Mouse (Mus musculus): ENCODE data around the gene Klc1.

Klc1 gene

DNA sequence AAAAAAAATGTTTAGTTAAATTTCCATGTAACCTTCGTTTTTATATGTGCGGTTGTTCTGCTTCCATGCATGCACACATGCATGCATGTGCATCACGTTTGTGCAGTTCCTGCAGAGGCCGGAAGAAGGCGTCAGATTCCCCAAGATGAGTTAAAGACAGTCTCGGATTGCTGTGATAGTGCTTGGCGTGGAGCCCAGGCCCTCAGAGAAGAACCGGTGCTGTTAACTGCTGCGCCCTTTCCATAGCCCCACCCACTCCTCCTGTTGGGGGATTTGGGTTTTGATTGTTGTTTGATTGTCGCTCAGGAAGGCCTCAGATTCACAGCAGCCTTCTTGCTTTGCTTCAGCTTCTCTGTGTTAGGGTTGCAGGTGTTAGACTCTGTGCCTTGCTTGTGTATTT lies 10.7 kb downstream of the Klc1 start:
- in situ Hi-C loops (cut with MboI; ENCODE audit: unreplicated experiment in 2 of 2): no loop called here

GRCm38 (mm10) chr12:111769816-111770577 lies 11.3 kb downstream of the Klc1 start:
- in situ Hi-C loops (cut with MboI; ENCODE audit: unreplicated experiment in 2 of 2): loop anchor here (5.0 kb wide), 1 partner anchor 33 kb away; no protein-coding TSS in a partner anchor

- in situ Hi-C loops (cut with MboI; ENCODE audit: unreplicated experiment in 2 of 2): loop anchor here (5.0 kb wide), 1 partner anchor 33 kb away; no protein-coding TSS in a partner anchor
These were observed 12.0 kb downstream of the Klc1 start for GRCm38 (mm10) chr12:111770651-111771050.

DNA sequence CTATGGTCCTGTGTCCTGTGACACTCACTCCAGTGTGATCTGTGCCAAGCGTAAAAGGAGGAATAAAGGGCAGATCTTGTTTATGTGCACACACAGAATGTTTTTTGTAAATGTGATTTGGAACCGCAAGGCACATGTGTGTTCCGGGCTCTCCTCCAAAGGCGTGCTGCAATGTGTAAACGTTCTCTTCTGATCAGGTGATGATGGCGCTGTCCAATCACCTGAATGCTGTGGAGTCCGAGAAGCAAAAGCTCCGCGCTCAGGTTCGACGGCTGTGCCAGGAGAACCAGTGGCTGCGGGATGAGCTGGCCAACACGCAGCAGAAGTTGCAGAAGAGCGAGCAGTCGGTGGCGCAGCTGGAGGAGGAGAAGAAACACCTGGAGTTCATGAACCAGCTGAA lies 15.5 kb downstream of the Klc1 start:
- in situ Hi-C loops (cut with MboI; ENCODE audit: unreplicated experiment in 2 of 2): loop anchor here (5.0 kb wide), 1 partner anchor 37 kb away; no protein-coding TSS in a partner anchor

- in situ Hi-C loops (cut with MboI; ENCODE audit: unreplicated experiment in 2 of 2): loop anchor here (5.0 kb wide), 1 partner anchor 38 kb away; no protein-coding TSS in a partner anchor
These were observed 16.2 kb downstream of the Klc1 start for GRCm38 (mm10) chr12:111774845-111775244.

DNA sequence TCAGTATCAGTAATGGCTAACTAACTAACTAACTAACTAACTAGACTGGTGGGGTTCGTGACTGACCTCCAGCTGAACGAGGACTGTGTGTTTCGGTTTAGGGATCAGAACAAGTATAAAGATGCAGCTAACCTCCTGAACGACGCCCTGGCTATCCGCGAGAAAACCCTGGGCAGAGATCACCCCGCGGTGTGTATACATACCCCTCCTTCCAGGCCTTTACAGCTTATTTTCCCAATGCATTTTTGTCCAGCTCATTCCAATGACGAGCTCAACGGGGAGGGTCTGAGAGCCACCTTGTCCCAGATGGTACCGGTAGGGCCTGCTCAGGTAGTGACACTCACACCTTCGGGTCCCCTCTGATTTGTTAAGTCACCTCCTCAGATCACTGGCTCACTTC lies 19.3 kb downstream of the Klc1 start:
- in situ Hi-C loops (cut with MboI; ENCODE audit: unreplicated experiment in 2 of 2): no loop called here

GRCm38 (mm10) chr12:111779544-111779943 lies 20.9 kb downstream of the Klc1 start:
- in situ Hi-C loops (cut with MboI; ENCODE audit: unreplicated experiment in 2 of 2): no loop called here

- in situ Hi-C loops (cut with MboI; ENCODE audit: unreplicated experiment in 2 of 2): no loop called here
These were observed 26.5 kb downstream of the Klc1 start for GRCm38 (mm10) chr12:111785174-111785573.

GRCm38 (mm10) chr12:111787015-111787414 lies 28.4 kb downstream of the Klc1 start:
- in situ Hi-C loops (cut with MboI; ENCODE audit: unreplicated experiment in 2 of 2): no loop called here

DNA sequence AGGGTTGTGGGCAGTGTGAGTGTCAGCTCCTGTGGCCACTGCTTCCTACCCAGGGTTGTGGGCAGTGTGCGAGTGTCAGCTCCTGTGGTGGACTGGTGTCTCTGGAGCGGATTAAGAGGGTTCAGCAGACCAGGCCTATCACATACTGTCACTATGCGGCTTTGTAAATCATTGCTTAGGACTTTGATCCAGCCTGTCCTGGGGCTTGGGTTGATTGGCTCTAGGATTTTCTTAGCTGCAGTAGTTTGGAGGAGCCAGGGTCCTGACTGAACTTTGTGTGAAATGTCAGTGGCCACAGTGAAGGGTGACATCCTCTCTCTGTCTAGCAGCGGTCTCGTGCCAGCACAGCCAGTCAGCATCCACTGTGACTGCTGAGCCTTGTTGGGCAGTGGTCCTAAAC lies 31.4 kb downstream of the Klc1 start:
- in situ Hi-C loops (cut with MboI; ENCODE audit: unreplicated experiment in 2 of 2): no loop called here

DNA sequence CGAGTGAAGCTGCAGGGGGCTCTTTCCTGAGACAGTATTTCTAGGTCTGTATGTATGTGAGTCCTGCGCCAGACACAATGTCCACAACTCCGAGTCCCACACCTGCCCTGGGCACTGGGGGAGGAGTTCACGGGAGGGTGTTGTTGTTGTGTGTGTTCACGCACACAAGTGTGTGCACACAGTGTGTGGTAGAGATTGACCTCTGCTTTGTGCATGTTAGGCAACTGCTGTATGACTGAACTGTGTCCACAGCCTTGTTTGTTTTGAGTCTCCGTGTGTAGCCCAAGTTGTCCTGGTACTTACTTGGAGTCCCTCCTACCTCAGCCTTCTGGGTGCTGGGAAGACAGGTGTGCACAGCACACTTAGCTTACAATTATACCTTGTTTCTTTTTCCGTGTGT lies 32.0 kb downstream of the Klc1 start:
- in situ Hi-C loops (cut with MboI; ENCODE audit: unreplicated experiment in 2 of 2): no loop called here

DNA sequence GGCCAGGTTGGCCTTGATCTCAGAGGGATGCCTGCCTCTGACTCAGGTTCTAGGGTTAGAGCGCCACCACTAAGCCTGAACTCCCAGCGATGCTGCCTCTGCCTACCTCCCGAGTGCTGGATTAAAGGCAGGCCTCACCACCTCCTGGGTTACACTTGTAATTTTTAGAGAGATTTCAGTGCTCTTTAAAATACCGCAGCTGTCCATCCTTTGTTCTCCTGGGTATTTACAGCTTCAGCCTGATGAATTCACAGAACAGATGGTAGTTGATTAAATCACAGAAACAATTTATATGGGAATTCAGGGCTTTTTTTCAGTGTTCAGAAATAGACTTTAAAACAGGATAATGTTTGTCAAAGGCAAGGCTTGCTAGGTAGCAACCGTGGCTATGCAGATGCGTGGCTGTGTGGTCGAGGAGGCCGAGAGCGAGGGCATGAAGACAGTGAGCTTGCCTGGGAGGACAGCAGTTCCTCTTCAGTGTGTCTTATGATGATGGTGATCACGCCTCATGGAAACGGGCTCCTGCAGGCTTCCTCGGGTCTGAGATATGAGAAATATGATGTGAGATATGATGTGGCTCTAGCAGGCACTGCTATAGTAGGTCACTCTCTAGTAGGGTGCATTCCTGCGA lies 32.9 kb downstream of the Klc1 start:
- in situ Hi-C loops (cut with MboI; ENCODE audit: unreplicated experiment in 2 of 2): no loop called here

DNA sequence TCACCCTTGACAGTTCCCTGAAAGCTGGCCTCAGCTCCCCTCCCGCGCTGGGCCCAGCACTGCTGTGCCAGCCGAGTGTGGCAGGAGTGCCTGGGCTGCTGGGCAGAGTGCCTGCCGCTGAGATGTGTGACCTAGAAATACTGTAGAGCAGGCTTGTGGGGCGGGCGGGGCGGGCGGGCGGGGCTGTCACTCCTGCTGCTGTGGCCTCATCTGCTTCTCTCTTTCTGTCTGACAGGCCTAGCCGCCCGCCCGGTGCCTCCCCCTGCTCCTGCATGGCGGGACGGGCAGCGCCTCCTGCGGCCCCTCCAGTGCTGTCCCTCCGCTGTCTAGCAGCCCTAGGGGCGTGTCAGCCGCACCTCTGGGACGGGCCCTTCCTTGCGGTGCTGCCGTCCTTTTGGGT lies 35.5 kb downstream of the Klc1 start:
- in situ Hi-C loops (cut with MboI; ENCODE audit: unreplicated experiment in 2 of 2): no loop called here

GRCm38 (mm10) chr12:111794526-111795179 lies 36.0 kb downstream of the Klc1 start:
- in situ Hi-C loops (cut with MboI; ENCODE audit: unreplicated experiment in 2 of 2): no loop called here

DNA sequence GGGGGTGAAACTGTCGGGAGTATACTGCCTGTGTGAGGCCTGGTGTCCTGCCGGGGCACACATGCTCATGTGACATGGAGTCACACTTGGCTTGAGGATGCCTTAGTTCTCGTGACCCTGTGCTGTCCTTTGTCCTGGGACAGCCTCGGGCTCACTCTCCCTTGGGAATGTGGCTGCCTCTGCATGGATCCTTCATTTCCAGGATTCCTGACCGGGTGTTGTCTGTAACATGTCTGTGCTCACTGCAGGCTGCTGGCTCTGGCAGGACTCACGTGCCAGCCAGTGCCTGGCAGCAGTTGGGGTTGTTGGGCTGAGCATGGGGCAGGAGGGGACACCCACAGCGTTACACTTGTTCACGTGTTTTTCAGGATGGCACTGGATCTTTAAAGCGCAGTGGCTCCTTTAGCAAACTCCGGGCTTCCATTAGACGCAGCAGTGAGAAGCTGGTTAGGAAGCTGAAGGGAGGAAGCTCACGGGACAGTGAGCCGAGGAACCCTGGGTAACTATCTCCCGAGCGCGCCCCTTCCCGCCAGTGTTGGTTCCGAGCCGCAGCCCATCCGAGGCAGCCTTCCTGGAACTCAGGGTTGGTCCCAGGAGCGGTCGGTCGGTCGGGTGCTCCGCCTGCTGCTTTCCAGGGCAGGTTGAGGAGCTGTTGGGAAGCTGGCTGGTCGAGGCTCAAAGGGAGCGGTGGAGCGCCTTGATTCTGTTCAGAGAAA lies 36.7 kb downstream of the Klc1 start:
- in situ Hi-C loops (cut with MboI; ENCODE audit: unreplicated experiment in 2 of 2): no loop called here

DNA sequence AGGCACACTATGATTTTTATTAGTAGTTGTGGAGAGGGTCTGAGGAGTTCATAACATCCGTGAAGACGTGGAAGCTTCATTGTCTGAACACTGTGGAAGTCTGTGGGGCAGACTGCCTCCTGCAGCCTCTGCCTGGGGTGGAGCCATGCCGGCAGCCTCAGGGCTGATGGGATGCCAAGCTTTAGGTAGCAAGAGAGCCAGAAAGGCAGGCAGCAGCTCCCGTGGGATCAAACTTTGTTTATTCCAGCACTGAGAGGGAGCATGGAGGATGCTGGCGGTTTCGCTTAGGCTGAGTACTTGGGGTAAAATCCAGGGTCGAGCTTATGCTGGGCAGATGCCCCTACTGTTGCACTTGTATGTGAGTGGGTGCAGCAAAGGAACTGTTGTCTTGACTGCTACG lies 38.6 kb downstream of the Klc1 start:
- in situ Hi-C loops (cut with MboI; ENCODE audit: unreplicated experiment in 2 of 2): no loop called here

GRCm38 (mm10) chr12:111798493-111798892 lies 39.8 kb downstream of the Klc1 start:
- in situ Hi-C loops (cut with MboI; ENCODE audit: unreplicated experiment in 2 of 2): no loop called here

DNA sequence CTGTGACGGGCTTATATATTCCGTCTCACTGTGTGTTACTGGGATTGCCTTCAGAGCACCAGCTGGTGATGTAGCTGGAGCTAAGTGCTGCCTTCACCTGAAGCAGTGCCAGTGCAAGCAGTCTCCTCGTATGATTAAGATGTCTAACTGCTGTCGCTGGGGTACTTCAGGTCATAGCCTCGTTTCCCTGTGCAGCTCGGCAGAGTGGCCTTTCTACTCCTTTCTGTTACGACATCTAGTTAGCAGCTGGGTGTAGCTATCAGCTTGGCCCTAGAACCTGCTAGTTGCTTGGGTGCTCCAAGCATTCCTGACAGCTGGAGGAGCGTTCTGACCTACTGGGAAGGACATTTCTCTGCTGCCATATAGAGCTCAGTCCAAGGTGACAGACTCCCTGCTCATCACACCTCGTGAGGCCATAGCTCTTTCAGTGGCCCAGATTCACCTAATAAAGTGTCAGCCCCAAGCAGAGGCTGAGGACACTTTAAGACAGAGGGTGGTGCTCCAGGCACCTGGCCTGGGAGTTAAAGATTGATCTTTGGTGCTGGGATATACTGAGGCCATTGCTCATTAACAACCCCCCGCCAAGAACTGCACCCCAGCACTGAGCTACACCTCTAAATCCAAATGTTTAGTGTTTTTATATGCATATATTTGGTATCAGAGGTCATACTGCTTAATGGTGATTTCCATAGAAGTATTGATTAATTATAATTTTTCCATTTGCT lies 42.0 kb downstream of the Klc1 start:
- in situ Hi-C loops (cut with MboI; ENCODE audit: unreplicated experiment in 2 of 2): no loop called here

DNA sequence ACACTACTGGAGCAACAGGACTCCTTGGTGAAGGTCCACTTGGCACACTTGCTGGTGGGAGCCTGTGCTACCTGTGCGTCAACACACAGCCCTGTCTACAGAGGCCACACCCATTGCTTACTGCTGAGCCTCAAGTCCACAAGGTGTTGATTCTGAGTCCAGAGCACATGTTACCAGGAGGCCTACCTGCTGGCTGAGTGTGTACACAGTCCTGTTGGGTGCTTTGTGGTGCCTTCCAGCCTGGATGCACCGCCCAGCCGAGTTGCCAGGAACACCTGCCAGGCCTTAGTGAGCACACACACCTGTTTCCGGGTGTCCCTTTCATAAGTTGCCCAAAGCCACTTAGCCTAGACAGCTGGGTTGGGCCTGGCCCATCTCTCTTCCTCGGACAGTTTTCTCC lies 44.9 kb downstream of the Klc1 start:
- in situ Hi-C loops (cut with MboI; ENCODE audit: unreplicated experiment in 2 of 2): no loop called here

GRCm38 (mm10) chr12:111808775-111809174 lies 50.1 kb downstream of the Klc1 start:
- in situ Hi-C loops (cut with MboI; ENCODE audit: unreplicated experiment in 2 of 2): no loop called here

All from v-Abl transformed pro-B cells (cell line).